Mouse (Mus musculus): ENCODE data around the gene Polr2e.

- no peak for TF ChIP-seq CTCF (IDR thresholded peaks at IDR 0.05; ENCODE audit: insufficient read depth, low read length)
- no peak for TF ChIP-seq POLR2A (IDR thresholded peaks at IDR 0.05; ENCODE audit: borderline replicate concordance, extremely low read depth, low read depth, low read length)
These were observed 17.4 kb downstream of the Polr2e start for GRCm38 (mm10) chr10:80022164-80022563.
